Mouse (Mus musculus): ENCODE measurements around the gene Spire2.
"Not testable (repeated sequence)": the region's sequence is repeated elsewhere in the genome, so short reads cannot be mapped to it uniquely, and the experiment has no call there.

The Spire2 gene

DNA sequence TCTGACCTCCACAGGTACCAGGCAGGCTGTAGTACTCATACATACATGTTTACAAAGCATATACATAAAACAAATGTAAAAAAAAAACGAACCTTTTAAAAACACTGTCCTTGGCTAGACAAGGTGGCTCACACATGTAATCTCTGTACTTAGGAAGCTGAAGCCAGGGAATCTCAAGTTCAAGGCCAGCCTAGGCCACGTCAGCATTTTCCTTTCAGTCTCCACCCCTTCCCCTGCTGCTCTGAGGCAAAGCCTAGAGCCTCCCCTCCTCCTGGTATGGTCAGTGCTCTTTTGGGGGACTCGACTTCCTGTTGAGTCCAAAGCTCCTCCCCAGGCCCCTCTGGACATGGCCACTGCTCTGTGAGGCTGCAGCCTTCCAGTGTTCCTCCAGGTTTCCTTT, 54.5 kb downstream of the Spire2 start:
- no peak for DNase-seq

GRCm38 (mm10) chr8:123387801-123388200, 55.3 kb downstream of the Spire2 start:
- DNase-seq = no peak

DNA sequence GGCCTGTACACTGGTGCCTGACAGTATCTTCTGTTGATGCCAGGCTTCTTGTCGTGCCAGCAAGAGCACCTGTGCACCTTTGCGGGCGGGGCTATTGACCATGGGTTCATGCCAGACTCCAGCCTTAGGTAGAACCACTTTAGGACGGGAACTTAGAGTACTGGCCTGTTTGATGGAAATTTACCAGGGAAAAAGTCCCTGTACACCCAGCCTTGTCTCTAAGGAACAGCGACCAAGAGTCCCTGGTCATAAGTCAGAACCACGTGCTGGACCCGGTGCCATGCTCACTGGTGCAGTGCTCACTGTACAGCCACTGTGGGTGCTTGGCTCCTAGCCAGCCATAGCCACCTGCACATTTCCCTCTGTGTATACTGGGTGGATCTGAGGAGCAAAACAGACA, 56.5 kb downstream of the Spire2 start:
- DNase-seq = no peak

DNA sequence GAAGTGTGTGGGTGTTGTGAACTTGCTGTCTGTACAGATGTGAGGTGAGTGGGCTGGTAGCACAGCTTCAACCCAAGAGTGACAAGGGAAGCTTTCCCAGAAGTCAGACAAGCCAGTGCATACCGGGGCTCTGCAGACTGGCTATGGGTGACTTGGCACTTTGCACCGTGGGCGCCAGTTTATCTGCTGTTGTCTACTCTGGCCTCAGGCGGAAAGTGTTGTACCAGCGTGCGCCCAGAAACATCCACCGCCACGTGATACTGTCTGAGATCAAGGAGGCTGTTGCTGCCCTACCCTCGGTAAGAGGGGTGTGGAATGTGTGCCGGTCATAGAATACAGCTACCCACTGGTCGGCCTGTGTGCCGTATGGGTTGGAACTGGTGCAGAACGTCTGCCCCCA, 65.8 kb downstream of the Spire2 start:
- DNase-seq = no peak

DNA sequence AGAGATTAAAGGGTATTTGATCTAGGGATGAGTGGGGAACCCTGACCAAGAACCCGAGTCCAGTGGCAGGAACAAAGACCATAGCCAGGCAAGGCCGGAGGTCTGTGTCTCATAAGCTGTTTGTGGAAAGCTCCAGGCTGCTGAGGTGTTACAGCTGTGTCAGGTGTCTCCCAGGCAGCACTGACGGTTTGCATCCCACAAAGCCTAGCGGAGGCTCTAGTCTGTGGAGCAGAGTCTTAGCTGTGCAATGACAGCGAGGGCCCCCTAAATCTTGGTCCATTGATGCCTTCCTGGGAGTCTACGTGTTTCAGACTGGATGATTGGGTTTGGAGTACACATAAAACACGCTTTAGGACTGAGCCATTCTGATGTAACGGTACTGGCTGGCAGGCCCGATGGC, 69.4 kb downstream of the Spire2 start:
- DNase-seq = no peak

GRCm38 (mm10) chr8:123402730-123403326, 70.3 kb downstream of the Spire2 start:
- DNase-seq = no peak

GRCm38 (mm10) chr8:123404521-123404920, 72.0 kb downstream of the Spire2 start:
- no peak for DNase-seq

- peak; percentile 57 for DNase-seq
These were observed 74.3 kb downstream of the Spire2 start, which contains the start of gene Mc1r for GRCm38 (mm10) chr8:123406786-123407185. Mc1r (plus strand) TSS chr8:123407107.

DNA sequence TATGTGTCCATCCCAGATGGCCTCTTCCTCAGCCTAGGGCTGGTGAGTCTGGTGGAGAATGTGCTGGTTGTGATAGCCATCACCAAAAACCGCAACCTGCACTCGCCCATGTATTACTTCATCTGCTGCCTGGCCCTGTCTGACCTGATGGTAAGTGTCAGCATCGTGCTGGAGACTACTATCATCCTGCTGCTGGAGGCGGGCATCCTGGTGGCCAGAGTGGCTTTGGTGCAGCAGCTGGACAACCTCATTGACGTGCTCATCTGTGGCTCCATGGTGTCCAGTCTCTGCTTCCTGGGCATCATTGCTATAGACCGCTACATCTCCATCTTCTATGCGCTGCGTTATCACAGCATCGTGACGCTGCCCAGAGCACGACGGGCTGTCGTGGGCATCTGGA, 75.1 kb downstream of the Spire2 start:
- DNase-seq = no peak

GRCm38 (mm10) chr8:123408586-123409544, 76.4 kb downstream of the Spire2 start:
- DNase-seq = no peak

DNA sequence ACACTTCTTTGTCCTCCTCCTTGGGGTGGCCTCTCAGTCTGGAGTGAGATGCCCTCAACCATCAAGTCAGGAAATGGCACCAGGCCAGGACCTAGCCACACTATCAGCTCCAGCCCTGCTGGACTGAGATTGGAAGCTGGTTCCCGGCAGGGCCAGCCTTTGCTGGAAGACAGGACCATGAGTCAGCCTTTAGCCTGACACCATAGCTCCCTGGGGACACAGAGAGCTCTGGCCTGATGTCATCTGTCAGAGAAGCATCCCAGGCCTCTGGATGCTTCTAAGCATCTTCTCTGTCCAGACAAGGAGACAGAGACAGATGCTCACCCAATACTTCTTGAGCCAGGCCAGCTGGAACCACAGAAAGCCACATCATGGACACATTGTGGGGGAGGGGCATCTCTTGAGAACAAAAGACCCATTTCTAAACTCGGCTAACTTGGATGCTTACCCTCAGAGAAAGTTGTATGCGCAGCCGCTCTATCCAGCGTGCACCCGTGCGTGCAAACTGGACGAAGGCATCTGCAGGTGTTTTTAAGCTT, 77.6 kb downstream of the Spire2 start:
- DNase-seq = peak; percentile 73

DNA sequence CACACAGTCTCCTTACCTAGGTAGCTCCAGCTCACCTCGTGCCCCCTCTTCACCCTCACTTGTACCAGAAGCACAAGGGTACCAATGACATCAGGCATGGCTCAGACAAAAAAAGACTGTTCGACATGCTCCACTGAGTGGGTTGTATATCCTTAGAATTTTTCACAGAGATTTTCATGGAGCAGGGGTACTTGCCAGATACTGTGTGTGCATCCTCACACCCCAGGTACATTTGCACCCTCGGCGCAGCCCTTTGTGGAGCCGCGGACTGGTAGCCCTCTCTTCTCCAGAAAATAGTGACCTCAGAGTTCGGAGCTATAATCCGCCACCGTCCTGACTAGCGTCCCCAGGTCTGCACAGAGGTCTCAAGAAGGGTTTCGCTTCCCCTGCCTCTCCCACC, 78.3 kb downstream of the Spire2 start:
- no peak for DNase-seq

GRCm38 (mm10) chr8:123411246-123411645, 78.7 kb downstream of the Spire2 start, which contains the start of gene Tubb3:
Tubb3 (plus strand) TSS chr8:123411424.
- DNase-seq = peak; percentile 92

GRCm38 (mm10) chr8:123411781-123412327, 79.3 kb downstream of the Spire2 start:
- DNase-seq = no peak

DNA sequence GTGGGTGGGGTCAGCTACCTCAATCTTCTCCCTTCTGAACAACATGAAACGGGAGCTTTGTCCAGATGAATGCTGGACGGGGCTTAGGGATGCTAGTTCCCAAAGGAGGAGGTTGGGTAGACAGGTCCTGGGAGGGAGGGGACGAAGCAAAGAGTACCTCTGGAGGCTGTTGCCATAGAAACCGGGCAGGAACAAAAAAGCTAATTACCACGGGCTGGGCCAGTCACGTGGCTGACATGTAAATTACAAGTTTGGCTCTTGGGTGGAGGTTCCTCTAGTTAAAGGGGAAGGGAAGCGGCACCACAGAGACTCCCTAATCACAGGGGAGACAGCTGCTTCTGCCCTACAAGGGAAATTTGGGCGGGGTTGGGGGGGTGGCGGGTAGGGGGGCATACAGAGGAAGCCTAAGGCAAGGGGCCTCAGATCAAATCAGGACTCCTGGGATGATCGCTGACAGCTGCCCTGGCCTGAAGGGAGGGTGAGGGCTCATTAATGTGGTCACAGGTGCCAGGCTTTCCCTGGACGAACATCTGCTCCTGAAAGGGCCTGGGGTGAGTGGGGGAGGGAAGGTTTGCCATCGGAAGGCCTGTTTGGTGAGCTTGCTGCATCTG, 80.2 kb downstream of the Spire2 start:
- DNase-seq = peak; percentile 91

GRCm38 (mm10) chr8:123414255-123414654, 81.7 kb downstream of the Spire2 start:
- DNase-seq = no peak

GRCm38 (mm10) chr8:123414997-123415696, 82.6 kb downstream of the Spire2 start:
- DNase-seq = not testable (repeated sequence)

DNA sequence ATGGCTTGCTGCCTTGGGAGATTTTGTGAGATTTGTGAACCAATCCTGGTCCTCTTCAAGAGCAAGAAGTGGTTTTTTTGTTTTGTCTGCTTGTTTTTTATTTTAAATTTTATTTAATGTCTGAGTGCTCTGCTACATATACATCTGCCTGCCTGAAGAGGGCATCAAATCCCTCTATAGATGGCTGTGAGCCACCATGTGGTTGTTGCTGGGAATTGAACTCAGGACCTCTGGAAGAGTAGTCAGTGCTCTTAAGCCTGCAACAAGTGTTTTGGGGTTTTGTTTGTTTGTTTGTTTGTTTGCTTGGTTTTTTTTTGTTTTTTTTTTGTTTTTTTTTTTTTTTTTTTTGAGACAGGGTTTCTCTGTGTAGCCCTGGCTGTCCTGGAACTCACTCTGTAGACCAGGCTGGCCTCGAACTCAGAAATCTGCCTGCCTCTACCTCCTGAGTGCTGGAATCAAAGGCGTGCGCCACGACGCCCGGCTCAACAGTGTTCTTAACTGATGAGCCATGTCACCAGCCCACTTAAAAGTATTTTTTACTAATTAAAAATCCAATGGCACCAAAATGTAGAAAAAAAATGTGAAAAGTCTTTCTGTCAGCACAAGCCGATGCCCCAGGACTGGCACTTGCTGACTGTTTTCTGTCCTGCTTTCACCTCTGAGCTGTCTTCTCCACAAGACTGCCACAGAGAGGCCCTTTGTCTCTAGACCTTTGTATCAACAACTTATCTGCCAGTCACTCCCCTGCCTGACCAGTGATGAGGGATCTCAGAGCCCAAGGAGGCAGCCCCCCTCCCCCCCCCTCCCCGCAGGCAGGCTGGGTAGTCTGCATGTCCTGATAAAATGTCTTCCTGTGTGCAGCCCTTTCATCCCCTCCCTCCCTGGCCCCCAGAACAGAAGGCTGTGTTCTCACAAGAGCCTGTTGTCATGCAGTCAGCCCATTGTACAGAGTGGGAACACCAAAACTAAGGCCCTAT, 83.7 kb downstream of the Spire2 start:
- no peak for DNase-seq

- no peak for DNase-seq
These were observed 84.5 kb downstream of the Spire2 start for GRCm38 (mm10) chr8:123416944-123417555.

Data from layer of hippocampus, adult 9-11 months (tissue).